Mouse (Mus musculus): ENCODE measurements at regions not wholly inside any gene's neighbourhood (a gene's known extent, or its start where the extent isn't known, plus 50 kb on each side); places are given as distances from the start of the nearest gene placed in this dataset. TPM values are rescaled to one million over a fixed set of nuclear protein-coding genes. Genes with fewer than 3 reads are reported as not detected.
"Not testable (repeated sequence)": the region's sequence is repeated elsewhere in the genome, so short reads cannot be mapped to it uniquely, and the experiment has no call there.

DNA sequence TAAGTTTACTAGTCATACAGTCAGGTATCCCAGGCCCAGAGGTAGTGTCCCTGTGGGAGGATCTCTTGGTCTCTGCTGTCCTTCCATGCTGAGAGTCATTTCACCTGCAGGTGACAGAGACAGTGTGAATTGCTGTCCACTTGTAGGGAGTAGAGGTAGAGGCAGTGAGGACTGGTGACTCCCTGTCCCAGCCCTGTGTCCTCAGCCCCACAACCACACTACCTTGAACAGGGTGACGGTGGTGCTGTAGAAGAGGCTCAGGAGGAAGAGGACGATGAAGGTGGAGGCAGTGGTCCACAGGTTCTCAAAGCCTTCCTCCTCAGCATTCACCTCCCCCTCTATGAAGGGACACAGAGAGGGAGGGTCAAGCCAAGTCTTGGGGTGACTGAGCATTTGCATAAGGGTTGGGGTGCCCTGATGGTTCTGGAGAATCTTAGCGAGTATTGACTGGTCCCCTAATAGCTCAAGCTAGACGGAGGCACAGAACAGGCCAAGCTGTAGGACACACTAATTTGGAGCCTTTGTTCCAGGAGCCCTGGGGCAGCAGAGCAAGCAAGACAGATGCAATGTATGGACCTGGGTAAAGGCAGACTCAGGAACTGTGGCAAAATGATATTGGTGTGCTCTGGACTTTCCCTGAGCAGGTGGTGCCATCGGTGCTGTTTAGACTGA, 70.4 kb upstream of the Adam6b start:
- DNase-seq (ENCODE audit: low spot score in 2 of 2), result no peak
- intact Hi-C loops (cut with DNase I), result no loop called here

DNA sequence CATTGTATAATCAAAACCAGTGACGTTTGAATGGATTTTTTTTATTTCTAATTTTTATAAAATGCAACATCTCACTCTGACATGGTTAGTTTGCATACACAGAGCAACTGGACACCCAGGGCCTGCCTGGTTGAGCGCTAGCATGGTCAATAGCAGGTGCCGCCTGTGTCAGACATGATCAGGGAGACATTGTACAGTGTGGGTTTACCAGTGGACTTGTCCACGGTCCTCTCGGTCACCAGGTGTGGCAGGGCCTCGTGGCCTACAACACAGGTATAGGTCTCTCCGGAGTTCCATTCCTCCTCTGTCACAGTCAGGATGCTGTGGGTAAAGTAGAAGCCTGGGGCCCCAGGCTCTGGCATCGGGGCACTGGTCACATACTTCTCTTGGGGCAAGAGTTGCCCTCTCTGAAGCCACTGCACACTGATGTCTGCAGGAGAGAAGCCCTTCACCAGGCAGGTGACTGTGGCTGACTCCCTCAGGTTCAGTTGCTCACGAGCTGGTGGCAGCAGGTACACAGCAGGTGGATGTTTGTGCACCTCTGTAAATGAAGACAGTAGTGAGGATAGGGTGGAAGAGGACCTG, 68.5 kb upstream of the Adam6b start:
- intact Hi-C loops (cut with DNase I), result no loop called here
- DNase-seq (ENCODE audit: low spot score in 2 of 2), result no peak

DNA sequence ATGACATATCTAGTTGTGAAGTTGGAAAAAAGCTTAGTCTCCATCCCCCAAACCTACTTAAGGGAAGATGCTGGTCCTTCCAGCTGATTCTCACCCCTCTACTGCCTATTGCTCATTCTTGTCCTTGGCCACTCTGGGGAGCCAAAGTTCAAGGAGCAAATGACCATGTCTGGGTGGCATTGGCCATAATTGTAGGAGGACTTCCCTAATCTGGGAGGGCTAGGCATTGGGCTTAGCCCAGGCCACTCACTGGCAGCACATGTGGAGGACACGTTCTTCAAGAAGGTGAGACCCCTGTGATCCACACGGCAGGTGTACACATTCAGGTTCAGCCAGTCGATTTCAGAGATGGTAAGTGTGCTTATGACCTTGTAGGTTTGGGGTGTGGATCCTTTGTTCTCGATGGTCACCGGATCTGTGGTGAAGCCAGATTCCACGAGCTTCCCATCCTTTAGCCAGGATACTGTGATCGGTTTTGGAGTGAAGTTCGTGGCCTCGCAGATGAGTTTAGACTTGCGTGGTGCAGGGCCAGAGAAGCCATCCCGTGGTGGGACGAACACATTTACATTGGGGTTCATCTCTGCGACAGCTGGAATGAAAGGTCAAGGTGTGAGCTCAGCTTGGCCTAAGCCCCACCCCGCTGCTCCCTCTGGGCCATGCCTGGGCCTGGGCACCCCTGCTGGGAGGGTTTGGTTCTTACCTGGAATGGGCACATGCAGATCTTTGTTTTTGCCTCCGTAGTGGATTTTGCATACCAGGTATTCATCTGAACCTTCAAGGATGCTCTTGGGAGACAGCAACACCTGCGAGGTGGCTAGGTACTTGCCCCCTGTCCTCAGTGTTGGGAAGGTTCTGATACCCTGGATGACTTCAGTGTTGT, 67.4 kb upstream of the Adam6b start:
- DNase-seq (ENCODE audit: low spot score in 2 of 2), result no peak
- intact Hi-C loops (cut with DNase I), result no loop called here

DNA sequence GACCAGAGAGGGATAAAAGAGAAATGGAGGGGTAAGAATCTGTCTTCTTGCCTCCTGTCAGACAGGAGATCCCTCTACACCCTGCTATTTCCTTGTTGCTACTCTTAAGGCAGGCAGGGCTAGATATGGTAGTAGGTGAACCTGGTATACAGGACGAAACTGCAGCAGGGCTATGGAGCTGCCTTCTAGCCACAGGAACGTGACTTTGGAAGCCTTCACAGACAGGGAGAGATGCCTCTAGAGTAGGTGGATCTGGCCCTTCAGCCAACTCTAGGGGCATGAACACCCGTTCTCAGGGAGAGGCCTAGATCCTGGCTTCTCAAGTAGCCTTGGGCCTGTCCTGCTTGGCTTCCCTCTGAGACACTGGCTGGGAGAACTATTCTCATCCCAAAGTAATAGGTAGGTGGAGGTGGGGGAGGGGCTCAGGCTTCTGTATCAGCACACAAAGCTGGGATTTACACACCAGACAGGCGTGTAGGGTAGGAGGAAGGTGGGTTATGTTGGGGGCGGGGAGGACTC, 66.5 kb upstream of the Adam6b start:
- DNase-seq (ENCODE audit: low spot score in 2 of 2), result no peak
- intact Hi-C loops (cut with DNase I), result no loop called here

DNA sequence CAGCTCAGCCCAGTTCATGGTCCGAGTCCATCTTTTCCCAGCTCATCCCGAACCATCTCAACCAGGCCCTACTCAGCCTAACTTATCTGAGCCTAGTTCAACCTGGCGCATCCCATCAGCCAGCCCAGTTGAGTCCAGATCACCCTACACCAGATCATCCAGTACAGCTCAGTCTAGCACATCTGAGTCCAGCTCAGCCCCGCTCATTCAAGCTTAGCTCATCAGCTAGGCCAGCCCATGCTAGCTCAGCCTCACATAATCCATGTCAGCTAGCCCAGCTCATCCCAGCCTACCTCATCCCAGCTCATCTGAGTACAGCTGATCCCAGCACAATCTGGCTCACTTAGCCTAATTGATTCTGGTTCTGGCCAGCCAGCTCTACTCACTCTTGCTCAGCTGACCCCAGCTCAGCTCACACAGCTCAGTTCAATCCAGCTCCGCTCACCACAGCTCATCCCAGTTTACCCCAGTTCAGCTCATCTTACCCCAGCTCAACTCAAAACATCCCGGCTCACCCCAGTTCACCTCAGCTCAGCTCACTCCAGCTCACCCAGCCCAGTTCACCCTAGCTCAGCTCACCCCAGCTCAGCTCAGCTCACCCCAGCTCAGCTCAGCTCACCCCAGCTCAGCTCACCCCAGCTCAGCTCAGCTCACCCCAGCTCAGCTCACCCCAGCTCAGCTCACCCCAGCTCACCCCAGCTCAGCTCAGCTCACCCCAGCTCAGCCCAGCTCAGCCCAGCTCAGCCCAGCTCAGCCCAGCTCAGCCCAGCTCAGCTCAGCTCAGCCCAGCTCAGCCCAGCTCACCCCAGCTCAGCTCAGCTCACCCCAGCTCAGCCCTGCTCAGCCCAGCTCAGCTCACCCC, 65.3 kb upstream of the Adam6b start:
- intact Hi-C loops (cut with DNase I), result no loop called here
- DNase-seq (ENCODE audit: low spot score in 2 of 2), result no peak

DNA sequence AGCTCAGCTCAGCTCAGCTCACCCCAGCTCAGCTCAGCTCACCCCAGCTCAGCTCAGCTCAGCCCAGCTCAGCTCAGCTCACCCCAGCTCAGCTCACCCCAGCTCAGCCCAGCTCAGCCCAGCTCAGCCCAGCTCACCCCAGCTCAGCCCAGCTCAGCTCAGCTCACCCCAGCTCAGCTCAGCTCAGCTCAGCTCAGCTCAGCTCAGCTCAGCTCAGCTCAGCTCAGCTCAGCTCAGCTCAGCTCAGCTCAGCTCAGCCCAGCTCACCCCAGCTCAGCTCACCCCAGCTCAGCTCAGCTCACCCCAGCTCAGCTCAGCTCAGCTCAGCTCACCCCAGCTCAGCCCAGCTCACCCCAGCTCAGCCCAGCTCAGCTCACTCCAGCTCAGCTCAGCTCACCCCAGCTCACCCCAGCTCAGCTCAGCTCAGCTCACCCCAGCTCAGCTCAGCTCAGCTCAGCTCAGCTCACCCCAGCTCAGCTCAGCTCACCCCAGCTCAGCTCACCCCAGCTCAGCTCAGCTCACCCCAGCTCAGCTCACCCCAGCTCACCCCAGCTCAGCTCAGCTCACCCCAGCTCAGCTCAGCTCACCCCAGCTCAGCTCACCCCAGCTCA, 64.6 kb upstream of the Adam6b start:
- DNase-seq (ENCODE audit: low spot score in 2 of 2); intact Hi-C loops (cut with DNase I): not testable (repeated sequence)

DNA sequence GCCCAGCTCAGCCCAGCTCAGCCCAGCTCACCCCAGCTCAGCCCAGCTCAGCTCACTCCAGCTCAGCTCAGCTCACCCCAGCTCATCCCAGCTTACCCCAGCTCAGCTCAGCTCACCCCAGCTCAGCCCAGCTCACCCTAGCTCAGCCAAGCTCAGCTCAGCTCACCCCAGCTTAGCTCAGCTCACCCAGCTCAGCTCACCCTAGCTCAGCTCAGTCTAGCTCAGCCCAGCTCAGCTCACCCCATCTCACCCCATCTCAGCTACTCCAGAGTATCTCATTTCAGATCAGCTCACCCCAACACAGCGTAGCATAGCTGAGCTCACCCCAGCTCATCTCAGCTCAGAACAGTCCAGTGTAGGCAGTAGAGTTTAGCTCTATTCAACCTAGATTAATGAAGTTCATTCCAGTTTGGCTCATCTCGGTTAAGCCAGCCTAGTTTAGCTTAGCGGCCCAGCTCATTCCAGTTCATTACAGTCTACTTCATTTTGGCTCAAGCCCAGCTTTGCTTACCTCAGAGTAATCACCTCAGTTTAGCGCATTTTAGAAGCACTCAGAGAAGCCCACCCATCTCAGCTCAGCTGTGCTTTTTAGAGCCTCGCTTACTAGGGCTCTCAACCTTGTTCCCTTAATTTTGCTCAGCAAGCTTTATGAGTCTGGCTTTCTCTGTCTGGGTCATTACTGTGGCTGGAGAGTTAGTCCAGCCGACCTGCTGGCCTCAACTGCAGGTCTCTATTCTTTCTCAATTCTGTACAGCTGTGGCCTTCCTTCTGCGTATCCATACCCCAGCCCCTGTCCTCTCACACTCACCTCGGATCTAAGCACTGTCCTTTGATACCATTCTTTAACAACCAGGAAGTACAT, 63.9 kb upstream of the Adam6b start:
- intact Hi-C loops (cut with DNase I), result no loop called here
- no peak for DNase-seq (ENCODE audit: low spot score in 2 of 2)

DNA sequence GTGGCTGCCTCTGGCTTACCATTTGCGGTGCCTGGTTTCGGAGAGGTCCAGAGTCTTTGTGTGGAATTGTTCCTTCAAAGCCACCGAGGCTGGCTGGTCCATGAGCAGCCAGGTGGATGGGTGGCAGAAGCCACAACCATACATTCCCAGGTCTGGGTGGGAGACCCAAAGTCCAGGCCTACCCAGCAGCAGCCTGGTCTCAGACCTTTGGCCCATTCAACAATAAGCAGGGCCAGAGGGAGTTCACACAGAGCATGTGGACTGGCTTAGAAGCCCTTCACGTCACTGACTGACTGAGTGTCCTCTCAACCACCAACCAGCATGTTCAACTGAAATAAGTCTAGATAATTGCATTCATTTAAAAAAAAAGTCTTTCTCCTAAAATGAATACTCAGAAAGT, 62.7 kb upstream of the Adam6b start:
- intact Hi-C loops (cut with DNase I), result no loop called here
- DNase-seq (ENCODE audit: low spot score in 2 of 2), result no peak

DNA sequence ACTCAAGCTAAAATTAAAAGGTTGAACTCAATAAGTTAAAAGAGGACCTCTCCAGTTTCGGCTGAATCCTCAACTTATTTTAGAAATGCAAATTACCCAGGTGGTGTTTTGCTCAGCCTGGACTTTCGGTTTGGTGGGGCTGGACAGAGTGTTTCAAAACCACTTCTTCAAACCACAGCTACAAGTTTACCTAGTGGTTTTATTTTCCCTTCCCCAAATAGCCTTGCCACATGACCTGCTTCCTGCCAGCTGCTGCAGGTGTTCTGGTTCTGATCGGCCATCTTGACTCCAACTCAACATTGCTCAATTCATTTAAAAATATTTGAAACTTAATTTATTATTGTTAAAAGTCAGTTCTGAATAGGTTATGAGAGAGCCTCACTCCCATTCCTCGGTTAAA, 62.0 kb upstream of the Adam6b start:
- DNase-seq (ENCODE audit: low spot score in 2 of 2), result no peak
- intact Hi-C loops (cut with DNase I), result no loop called here

DNA sequence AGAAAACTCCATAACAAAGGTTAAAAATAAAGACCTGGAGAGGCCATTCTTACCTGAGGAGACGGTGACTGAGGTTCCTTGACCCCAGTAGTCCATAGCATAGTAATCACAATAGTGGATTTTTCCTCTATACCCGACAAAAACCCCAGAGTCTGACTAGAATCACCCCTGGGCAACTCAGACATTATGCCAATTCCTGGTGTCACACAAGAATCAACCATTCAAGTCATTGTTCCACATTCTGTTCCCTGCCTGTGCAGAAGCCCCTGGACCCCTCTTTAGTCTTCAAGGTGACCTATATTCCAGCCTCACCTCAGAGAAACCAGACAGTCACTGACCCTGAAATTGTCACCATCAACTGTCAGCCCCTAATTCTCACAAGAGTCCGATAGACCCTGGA, 60.9 kb upstream of the Adam6b start:
- intact Hi-C loops (cut with DNase I), result no loop called here
- DNase-seq (ENCODE audit: low spot score in 2 of 2), result no peak

DNA sequence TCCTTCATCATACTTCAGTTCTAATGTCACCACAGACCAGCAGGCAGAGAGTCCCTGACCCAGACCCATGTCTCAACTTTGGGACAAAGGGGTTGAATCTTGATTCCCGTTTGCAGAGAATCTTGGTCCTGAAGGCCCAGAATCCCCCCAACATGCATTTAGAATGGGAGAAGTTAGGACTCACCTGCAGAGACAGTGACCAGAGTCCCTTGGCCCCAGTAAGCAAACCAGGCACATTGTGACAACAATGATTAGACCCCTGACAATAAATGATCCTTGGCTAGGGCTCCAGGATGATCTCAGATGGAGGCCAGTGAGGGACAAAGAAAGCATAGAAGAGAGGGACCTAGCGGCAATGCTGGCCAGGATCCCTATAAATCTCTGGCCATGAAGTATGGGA, 60.4 kb upstream of the Adam6b start:
- intact Hi-C loops (cut with DNase I), result no loop called here
- no peak for DNase-seq (ENCODE audit: low spot score in 2 of 2)

DNA sequence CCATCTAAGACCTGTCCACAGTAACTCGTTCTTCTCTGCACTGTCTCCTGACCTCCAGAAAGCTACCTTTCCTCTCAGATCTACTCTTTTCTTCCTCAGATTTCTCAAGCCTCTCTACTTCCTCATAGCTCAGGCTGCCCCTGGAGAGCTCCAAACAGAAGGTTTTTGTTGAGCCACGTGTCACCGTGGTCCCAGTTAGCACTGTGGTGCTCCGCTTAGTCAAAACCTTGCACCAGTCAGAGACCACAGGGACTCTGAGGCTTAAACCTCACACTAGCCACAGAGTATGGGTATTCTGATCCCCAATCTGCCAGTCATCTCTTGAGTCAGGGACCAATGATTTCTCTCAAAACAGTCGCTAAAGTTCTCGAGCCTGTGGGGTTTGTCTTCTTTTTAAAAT, 59.0 kb upstream of the Adam6b start:
- no peak for DNase-seq (ENCODE audit: low spot score in 2 of 2)
- intact Hi-C loops (cut with DNase I), result no loop called here

Small RNA genes lying in the stretch of these regions (microRNA-seq; reads per million reads assigned to microRNA genes)
- gene Gm22175 (not detected), gene Gm24022 (not detected), gene Gm25747 (not detected)
